Mouse (Mus musculus) spleen, adult 2 months (tissue): ENCODE data around the gene Med22. TPM values are rescaled to one million over a fixed set of nuclear protein-coding genes. Genes with fewer than 3 reads are reported as not detected.

Experiments
- DNase-seq, 2 experiments: peaks; one replicate each; pipeline versions ENCODE4 v3.0.0 to v3.0.0-alpha.2; 2012 to 2021; ENCODE audit warnings: low spot score in 2 of 2, low read depth in 1 of 2
- H3K27ac ChIP-seq: fragments of 200-500 bp; 2 replicates; pipeline ENCODE4 v1.5.1; 2012; ENCODE audit warnings: low read length, inconsistent platforms; ENCODE audit not compliant: insufficient read depth
- H3K27me3 ChIP-seq: fragments of 200-500 bp; 2 replicates; pipeline ENCODE4 v1.6.1; 2012; ENCODE audit warnings: mild to moderate bottlenecking, moderate library complexity, low read length, inconsistent platforms; ENCODE audit not compliant: control insufficient read depth, insufficient read depth
- H3K36me3 ChIP-seq: fragments of 200-500 bp; 2 replicates; pipeline ENCODE4 v1.6.1; 2012; ENCODE audit warnings: mild to moderate bottlenecking, low read length, inconsistent platforms; ENCODE audit not compliant: control insufficient read depth, insufficient read depth
- H3K4me1 ChIP-seq: fragments of 200-500 bp; 2 replicates; pipeline ENCODE4 v1.6.1; 2011; ENCODE audit warnings: inconsistent platforms; ENCODE audit not compliant: control insufficient read depth, insufficient read depth, insufficient read length
- H3K4me3 ChIP-seq: fragments of 200-500 bp; 2 replicates; pipeline ENCODE4 v1.5.1; 2011; ENCODE audit warnings: mild to moderate bottlenecking, inconsistent platforms; ENCODE audit not compliant: insufficient read depth, insufficient read length; ENCODE audit errors: extremely low read depth
- CTCF ChIP-seq: fragments of 200-500 bp; IDR thresholded peaks from 2 replicates; pipeline ENCODE4 v1.5.1; 2011; ENCODE audit warnings: mild to moderate bottlenecking, inconsistent platforms; ENCODE audit not compliant: insufficient read depth, insufficient read length, insufficient replicate concordance; ENCODE audit errors: extremely low read depth
- POLR2A ChIP-seq: fragments of 200-500 bp; IDR thresholded peaks from 2 replicates; pipeline ENCODE4 v1.6.1; 2011; ENCODE audit warnings: low read depth, low read length, inconsistent platforms
- WGBS: fragments of 180-500 bp; shearing (Covaris S2); methylation state at CpG from one replicate; pipeline ENCODE4 v1.1.7; 2018; 5-methylcytosine and 5-hydroxymethylcytosine counted together
- polyA plus RNA-seq: library from polyadenylated mRNA; depleted of rRNA; stranded (reverse); fragments of >200 nt; gene quantifications from 2 replicates; pipeline ENCODE4 v1.2.3, GENCODE M21; 2012

Gene Med22
- polyA plus RNA-seq, 1 experiment = 18.6 TPM

DNA sequence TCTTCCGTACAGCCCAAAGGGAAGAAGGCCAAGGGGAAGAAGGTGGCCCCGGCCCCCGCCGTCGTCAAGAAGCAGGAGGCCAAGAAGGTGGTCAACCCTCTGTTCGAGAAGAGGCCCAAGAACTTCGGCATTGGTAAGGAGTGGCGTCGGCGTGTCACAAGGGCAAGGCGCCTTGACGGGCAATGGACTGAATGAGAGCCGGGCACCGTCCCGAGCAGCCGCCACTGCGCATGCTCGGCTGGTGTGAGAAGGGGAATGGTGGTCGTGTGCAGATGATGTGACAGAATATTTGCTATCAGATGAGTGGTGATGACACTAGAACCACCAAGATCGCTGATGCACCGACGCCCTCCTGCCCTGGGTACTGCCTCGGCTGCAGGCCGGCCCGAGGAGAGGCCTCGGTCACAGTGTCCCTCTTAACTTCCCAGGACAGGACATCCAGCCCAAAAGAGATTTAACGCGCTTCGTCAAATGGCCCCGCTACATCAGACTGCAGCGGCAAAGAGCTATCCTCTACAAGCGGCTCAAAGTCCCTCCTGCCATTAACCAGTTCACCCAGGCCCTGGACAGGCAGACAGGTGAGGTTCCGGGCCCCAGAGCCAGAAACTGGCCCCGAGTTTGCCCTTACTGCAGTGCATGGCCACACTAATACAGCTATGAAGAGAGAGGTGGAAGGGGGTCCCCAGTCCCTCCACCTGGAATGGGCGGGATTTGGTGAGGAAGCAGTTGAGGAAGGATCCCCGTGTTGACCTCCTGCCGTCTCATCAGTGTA, 703 bp upstream of the Med22 start:
- WGBS = 1% methylated on average over 37 of the region's 37 CpGs
- Histone ChIP-seq H3K36me3 (peaks cover 21% of the 10 kb centered on the region), H3K27ac (peak overlapping the region; percentile 84), H3K27me3 (no peaks in the 10 kb centered on the region), H3K4me1 (peaks cover 9% of the 10 kb centered on the region; the same call in 1 of the 2 replicates), H3K4me3 (peak overlapping the region; percentile 77)
- DNase-seq = peak in 1 of 2 experiments; percentile 41
- no peak for TF ChIP-seq POLR2A
- no peak for TF ChIP-seq CTCF

DNA sequence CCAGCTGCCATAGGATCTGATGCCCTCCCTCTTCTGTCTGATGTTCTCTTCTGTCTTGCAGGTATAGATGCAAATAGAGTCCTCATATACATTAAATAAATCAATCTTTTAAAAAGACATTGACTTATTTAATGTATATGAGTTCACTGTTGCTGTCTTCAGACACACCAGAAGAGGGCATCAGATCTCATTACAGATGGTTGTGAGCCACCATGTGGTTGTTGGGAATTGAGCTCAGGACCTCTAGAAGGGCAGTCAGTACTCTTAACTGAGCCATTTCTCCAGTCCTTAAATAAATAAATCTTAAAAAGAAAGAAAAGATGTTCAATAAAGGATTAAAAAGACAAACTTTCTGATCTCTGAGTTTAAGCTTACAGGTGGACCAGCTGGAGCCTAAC, 1.1 kb downstream of the Med22 start:
- Histone ChIP-seq H3K27me3 (no peaks in the 10 kb centered on the region), H3K27ac (no peak overlapping the region), H3K36me3 (peaks cover 21% of the 10 kb centered on the region), H3K4me1 (peaks cover 4% of the 10 kb centered on the region; the same call in 1 of the 2 replicates), H3K4me3 (no peak overlapping the region; the same call in 1 of the 2 replicates)
- DNase-seq = no peak
- TF ChIP-seq POLR2A = no peak
- no peak for TF ChIP-seq CTCF

DNA sequence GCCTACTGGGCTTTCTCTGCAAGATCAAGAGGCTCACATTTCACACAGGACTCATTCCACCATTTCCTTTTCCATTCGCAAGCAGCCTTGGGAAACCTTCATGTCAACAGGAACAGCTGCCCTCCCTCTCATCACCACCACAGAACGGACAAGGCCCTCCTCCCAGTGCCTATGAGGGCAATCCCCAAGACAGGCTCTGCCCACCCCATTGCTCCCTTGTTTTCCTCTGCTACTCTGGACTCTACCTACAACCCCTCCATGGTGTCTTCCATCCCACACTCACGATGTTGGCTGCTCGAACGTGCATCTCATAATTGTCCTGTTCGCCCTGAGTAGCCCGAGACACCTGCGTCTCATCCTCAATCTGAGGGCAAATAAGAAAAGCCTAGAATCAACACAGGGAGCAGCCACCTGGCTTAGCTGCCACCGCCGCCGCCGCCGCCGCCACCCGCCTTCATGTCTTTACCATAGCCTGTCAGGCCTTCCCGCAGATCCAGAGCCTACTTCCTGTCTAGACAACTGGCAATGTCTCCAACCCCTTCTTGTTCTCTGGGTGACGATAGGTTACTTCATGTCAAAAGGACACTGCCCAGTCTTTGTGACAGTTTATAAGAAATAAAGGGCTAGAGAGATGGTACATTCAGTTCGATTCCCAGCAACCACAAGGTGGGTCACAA, 1.6 kb downstream of the Med22 start:
- no peak overlapping the region; the same call in 1 of the 2 replicates for H3K4me3 ChIP-seq

DNA sequence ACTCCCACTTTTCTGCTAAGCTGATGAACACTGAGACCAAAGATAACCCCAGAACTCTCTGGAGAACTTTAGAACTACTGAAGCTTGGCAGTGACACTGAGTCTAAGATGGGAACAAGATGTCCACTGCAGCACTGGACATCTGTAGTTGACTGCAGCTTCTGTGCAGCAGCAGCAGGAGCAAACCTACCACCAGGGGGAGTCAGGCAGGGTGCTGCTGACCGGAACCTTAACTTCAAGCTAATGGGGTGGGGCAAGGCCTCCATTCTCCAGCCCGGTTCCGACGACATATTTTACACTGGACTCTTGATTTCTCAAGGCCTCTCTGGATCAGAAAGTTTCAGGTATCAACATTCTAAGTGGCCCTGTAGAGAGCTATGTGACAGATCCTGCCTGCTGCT, 3.4 kb downstream of the Med22 start:
- Histone ChIP-seq H3K4me1 (peaks cover 9% of the 10 kb centered on the region; the same call in 1 of the 2 replicates), H3K27me3 (no peaks in the 10 kb centered on the region), H3K4me3 (no peak overlapping the region), H3K27ac (no peak overlapping the region), H3K36me3 (peaks cover 10% of the 10 kb centered on the region)
- TF ChIP-seq POLR2A (no peak), CTCF (peak; percentile 74; the same call in 1 of the 2 replicates)
- DNase-seq = peak in 1 of 2 experiments; percentile 39
- WGBS = 50% methylated on average over 4 of the region's 4 CpGs

More for the DNA sequence above, 1.6 kb downstream of the Med22 start:
- WGBS = 82% methylated on average over 18 of the region's 18 CpGs
- DNase-seq = no peak
- no peak overlapping the region for H3K27ac ChIP-seq
- TF ChIP-seq POLR2A (no peak), CTCF (no peak)
- no peaks in the 10 kb centered on the region for H3K27me3 ChIP-seq
- peaks cover 20% of the 10 kb centered on the region for H3K36me3 ChIP-seq
- H3K4me1 ChIP-seq = peaks cover 5% of the 10 kb centered on the region; the same call in 1 of the 2 replicates

DNA sequence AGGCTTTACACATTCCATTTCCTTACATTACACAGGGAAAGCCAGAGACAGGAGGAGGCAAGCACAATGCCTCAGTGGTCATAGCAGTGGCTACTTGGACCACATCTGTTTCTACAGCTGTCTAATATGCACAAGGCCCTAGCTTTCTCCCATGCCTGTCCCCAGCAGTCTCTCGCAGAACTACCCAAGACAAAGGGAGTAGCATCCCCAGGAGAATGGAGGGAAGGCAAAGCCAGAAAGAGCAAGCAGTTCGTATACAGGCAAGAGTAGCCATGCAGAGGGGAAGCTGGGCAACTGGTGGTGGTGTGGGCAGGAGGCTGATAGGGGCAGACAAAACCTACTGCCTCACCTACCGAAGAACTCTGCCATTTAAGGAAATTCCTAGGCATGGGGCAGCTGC, 4.0 kb downstream of the Med22 start:
- 93% methylated on average over 3 of the region's 3 CpGs for WGBS
- Histone ChIP-seq H3K27ac (no peak overlapping the region), H3K4me1 (peaks cover 5% of the 10 kb centered on the region; the same call in 1 of the 2 replicates), H3K36me3 (peaks cover 5% of the 10 kb centered on the region; the same call in 1 of the 2 replicates), H3K4me3 (no peak overlapping the region), H3K27me3 (no peaks in the 10 kb centered on the region)
- no peak for TF ChIP-seq POLR2A
- no peak for TF ChIP-seq CTCF
- DNase-seq = no peak

DNA sequence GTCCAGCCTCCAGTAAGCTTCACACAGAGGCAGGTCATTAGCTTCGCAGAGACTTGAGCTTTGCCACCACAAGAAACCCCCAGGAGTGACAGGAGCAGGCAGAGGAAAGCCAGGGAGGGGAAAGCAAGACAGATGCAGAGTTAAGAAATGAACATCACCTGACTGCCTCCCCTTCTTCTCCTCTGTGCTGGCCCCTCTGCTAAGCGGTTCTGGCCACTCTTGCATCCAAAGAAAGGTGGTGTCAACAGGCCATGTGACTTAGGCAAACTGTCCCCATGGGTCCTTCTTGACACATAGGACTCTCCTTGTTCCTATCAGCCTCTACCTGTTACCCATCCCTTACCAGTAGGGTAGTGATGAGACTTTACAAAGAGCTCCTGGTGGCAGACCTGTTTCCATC, 4.5 kb downstream of the Med22 start:
- WGBS = 87% methylated on average over 2 of the region's 2 CpGs

DNA sequence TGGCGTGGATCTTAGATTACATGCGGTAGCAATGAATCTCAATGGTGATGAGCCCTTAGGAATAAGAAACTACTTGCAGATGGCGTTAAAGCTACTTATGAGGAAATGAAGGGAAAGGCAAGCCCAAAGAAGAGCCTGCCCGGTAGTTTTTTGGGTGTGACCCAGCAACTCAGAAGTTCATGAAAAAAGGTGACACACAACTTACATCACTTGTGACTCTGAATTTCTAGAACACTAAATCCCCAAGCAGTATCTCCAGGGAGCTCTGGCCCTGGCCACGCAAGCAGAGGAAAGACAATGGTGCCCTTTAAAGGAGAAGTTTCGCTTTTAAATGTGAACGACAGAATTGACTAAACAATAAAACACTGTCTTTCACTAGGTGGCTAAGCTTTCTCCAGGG, 7.2 kb downstream of the Med22 start:
- Histone ChIP-seq H3K4me1 (peaks cover 7% of the 10 kb centered on the region; the same call in 1 of the 2 replicates), H3K27ac (peak overlapping the region; percentile 74), H3K36me3 (peaks cover 15% of the 10 kb centered on the region), H3K27me3 (no peaks in the 10 kb centered on the region), H3K4me3 (peak overlapping the region; percentile 75)
- WGBS = 7% methylated on average over 7 of the region's 7 CpGs
- DNase-seq = no peak
- no peak for TF ChIP-seq CTCF
- no peak for TF ChIP-seq POLR2A

More for the DNA sequence above, 4.5 kb downstream of the Med22 start:
- TF ChIP-seq CTCF (no peak), POLR2A (no peak)
- Histone ChIP-seq H3K36me3 (peaks cover 4% of the 10 kb centered on the region; the same call in 1 of the 2 replicates), H3K4me1 (peaks cover 7% of the 10 kb centered on the region; the same call in 1 of the 2 replicates), H3K27ac (no peak overlapping the region), H3K4me3 (no peak overlapping the region), H3K27me3 (no peaks in the 10 kb centered on the region)
- no peak for DNase-seq
